Mouse (Mus musculus): ENCODE results near the gene Acsf3.
A peak's percentile ranks its signal among the peaks of the same experiment; 100 is the strongest.

Gene Acsf3

DNA sequence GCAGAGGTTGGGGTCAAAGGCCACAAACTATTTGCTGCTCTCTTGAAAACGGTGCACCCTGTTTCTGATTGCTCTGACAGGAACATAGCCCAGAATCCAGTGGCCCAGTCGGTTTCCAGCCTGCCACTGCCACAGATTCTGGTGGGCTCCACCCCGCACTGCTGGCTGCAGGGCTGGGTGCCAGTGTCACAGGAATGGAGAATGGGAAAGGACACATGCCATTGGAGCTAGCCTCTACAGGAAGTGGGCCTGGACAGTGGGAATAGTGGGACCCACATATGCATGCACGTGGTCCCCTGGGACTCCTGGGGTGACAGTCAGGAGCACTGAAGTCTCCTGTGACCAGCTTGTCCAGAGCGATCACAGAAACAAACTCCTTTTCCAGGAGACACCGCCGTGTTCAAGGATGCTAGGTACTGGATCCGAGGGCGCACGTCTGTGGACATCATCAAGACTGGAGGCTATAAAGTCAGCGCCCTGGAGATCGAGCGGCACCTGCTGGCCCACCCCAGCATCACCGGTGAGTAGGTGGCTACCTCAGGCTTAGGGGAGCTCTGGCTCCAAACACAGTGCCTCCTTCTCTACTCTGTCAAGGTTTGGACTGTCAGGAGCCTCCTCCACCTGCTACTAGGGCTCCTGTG is 37.4 kb downstream of the Acsf3 start:
- no peak for DNase-seq

DNA sequence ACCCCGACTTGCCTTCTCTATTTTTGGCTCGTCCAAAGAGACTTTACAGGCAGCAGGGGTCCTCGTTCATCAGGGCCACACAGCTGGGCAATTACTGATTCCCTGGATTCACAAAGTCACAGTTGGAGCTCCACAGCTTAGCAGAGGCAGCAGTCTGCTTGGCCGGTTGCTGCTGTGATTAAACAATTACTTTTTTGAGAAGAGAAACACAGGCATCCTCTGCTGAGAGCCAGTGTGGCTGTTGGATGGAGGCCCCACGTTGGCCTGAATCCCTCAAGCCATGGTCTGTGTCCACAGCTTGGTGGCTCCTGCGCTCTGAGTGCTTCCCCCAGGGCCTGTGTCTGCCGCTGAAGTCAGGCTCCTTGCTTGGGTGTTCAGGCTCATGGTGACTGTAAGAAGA is 39.3 kb downstream of the Acsf3 start:
- DNase-seq: no peak

DNA sequence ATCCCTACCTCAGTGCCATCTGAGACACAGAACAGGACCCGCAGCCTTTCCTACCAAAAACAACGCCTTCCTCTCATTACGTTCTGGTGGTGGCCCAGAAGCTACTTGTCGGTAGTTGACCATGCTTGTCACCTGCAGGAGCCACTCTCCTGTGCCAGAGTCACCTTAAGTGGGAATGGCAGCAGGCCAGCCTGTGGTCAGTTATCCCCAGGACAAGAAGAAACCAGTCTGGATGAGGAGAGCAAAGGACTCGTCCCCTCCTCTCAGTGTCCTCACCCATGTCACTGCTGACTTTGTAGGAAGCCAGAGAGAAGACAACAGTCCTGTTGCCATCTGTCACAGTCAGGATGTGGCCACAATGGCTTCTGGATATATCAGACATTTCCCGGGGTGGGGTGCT is 41.7 kb downstream of the Acsf3 start:
- DNase-seq: no peak

DNA sequence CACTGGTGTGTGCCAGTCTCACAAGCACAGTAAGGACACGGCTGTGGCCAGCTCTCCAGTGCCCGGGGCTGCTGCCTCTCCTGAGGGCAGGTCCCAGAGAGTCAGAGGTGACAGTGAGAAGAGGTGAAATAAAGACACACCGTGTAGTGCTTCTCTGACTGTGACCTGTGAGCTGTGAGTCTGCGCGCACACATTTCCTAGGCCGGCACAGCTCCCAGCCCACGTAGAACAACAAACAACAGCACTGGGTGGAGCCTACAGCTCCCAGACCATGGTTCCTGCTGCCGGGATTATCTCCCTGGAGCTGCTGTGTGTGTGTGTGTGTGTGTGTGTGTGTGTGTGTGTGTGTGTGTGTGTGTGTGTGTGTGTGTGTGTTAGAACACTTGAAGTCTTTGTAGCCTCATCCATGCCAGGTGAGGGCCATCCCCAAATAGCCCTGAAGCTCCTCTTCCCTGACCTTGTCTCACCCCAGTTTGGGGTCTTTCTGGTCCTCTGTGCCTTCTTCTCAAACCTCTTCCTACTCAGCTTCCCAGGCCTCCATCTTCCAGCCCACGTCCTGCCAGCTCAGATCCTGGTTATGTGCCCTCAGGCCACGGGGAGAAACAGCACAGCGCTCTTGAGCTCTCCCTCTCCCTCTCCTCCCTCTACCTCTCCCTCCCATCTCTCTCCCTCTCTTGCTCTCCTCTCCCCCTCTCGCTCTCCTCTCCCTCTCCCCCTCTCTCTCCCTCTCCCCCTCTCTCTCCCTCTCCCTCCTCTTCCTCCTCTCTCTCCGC is 42.6 kb downstream of the Acsf3 start:
- no peak for DNase-seq

DNA sequence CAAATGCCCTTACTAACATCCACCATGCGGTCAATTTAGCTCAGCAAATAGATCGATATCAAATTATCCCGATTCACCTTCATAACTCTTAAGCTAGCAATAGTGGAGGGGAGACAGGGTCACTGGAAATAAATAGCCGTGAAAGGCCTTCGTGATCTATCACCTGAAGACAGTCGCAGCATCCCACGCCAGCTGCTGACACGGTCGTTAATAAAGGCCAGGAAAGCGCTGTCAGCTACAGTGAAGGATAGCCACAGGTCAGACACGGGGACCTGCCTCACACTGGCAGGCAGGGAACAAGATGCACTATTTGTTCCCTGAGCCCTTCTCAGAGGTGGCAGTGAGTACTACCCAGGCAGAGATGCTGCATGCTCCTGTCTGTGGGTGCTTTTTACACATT is 44.5 kb downstream of the Acsf3 start:
- no peak for DNase-seq

DNA sequence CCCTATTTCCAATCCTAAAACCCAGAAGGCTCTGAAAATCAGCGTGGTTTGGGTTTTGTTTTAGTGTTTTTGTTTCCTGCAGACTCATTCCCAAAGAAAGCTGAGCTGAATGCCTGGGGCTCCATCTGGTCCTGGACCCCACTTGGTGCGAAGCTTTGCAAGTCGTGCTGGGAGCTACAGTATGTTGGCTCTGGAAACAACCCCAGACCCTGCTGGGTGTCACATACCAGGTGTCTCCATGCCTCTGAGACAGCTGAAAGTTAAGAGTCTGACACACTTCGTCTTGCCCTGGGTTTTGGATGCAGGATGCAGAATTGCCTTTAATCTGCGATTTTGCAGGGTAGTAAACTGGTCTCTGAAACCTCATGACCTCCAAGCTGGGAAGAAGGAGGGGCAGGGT is 49.3 kb downstream of the Acsf3 start:
- no peak for DNase-seq

DNA sequence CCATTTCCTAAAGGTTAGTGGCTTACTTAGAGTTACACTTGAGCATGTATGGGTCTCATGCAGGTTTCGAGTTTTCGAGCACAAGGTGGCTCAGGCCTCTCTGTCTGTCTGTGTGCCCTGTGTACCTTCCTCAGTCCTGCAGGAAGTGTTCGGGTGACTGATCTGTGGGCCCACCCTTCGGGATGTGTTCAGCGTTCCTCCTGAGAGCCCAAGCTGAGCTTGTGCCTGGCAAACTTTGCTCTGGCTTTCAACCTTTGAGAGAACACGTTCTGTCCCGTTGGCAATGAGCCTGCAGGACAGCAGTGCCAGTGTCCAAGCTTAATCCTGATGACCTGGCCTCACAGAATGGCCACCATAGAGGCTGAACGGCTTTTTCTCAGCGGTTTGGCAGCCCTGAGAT is 49.7 kb downstream of the Acsf3 start:
- no peak for DNase-seq

DNA sequence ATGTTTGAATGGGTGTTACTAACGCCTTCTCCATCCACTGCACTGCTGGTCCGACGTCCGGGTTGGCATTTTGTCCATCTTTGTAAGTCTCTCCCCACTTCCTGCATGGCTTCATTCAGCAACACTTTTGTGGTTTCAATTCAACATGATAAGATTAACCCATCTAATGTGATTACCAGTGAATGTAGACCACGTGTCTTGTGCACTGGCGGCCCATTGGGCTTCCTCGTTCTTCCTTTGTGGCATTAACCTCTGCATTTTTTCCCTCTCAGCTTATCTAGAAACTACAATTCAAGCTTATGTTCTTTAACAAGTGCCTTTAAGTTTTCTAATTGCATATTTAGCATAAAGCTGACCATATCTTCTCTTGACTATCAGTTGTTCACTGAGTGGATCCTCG is 50.1 kb downstream of the Acsf3 start:
- DNase-seq: no peak

DNA sequence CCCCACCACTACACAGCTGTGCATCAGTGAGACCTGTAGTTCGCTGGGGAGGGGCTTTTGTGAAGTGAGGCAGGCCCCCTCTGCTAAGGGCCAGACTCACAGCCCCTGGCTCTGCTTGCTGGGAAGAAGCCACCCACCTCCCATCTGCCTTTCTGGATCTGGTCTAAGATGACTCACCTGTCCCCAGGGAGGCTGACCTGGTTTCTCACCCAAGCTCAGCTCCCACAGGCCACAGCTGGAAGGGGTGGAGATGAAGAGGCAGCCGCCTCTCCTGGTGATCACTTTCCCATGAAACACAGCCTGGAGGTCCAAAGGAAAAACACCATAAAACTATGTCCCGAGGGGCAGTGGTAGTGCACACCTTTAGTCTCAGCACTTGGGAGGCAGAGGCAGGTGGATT is 54.1 kb downstream of the Acsf3 start:
- DNase-seq: no peak

DNA sequence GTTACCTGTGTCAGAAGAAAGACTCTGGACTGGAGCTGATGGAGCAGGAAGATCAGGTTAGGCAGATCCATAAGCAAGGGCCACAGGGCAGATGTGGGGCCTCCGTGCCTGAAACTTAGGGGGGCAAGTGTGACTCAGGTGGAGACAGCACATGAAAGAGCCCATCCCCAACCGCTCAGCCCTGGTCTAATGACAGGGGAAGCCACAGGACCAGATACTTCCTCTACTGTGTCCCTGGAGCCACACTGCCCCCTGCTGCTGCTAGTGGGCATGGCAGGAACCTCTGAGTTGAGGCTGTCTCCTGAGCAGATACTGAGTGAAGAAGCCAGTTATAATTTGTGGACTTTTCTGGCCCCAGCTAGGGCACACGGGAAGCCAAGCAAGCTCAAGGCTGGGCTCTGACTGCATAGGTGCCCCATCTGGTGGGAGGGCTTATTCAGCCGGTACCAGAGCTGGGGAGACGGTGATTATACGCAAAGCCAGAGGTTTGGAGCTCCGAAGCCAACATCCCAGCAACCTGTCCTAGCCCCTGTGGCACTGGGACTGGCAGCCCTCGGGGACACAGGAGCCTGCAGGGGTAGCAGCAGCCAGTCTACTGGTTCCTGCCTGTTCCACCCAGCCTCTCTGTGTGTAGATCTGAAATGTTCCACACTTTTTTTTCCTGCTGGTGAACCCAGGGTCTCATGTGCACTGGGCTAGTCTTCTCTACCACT is 55.2 kb downstream of the Acsf3 start:
- peak; percentile 94 for DNase-seq

DNA sequence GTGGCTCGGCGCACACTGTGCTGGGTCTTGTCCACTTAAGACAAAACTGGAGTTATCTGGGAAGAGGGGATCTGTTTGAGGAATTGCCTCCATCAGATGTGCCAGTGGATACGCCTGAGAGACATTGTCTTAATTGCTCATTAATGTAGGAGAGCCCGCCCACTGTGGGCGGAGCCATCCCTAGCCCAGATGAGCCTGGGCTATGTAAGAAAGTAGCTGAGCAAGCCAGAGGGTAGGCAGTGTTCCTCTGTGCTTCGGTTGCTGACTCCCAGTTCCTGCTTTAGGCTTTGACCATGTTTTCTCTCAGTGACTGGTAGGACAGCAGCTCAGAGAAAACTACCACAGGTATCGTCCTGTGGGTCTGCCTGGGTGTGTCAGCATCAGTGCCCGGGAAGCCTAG is 59.1 kb downstream of the Acsf3 start:
- DNase-seq: no peak

DNA sequence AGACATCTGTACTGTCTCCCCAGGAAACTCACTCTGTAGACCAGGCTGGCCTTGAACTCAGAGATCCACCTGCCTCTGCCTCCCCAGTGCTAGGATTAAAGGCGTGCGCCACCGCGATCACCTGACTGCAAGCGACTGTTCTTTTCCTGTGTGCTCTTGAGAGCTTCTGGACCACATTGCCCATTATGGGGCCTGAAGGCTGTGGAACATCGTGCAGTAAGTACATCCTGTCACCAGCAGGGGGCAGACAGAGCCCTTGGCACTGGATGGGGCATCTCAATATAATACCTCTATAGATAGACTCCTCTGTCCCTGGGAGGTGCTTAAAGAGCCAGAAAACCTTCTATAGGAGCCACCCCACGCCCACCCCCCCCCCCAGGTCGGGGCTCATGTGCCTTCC is 59.7 kb downstream of the Acsf3 start:
- peak; percentile 80 for DNase-seq

DNA sequence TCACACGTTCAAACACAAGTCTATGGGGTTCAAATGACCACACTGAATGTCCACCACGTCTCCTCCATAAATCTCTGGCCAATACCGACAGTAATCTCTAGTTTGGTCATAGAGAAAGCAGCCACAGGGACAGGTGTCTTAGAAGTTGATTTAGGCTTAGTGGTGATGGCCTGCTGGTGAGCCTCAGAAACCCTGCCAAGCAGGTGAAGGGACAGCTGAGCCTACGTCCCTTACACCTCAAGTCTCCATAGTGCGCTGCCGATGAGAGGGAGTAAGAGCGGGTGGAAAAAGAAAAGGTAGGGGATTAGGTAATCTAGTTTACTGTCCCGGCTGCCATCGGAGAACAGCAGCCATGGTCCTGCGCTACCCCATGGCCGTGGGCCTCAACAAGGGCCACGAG is 60.9 kb downstream of the Acsf3 start:
- DNase-seq: no peak

DNA sequence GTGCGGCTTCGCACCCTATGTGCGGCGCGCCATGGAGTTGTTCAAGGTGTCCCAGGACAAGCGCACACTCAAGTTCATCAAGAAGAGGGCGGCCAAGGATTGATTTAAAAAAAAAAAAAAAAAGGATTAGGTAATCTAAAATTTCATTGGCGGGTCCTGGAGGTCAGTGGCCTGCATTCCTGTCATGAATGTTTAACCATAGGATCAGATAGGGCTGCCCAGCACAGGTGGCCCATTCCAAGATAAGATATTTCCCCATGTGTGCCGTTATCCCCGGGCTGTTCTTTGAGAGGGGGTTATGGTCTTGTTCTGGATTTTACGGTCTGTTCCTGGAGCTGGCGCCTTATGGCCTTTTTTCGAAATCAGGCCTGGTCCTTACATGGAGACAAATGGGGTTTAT is 61.4 kb downstream of the Acsf3 start:
- no peak for DNase-seq

DNA sequence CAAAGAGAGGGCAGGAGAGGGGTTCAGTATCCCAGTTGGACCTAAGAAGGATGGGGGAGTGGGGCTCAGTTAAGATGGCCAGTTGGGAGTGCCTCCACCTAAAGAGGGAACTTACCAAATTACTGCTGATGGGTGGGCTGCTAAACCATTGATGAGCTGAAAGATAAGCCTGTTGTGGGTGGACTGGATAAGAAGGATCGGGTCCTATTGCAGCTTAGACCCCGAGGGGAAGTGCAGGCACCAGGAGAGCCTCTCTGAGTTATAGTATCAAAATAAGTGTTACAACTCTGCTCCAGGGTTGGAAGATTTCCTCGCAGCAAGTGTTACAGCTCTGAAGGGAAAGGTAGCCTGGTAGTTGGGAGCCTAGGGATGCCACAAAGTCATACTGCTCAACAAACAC is 68.9 kb downstream of the Acsf3 start:
- no peak for DNase-seq

DNA sequence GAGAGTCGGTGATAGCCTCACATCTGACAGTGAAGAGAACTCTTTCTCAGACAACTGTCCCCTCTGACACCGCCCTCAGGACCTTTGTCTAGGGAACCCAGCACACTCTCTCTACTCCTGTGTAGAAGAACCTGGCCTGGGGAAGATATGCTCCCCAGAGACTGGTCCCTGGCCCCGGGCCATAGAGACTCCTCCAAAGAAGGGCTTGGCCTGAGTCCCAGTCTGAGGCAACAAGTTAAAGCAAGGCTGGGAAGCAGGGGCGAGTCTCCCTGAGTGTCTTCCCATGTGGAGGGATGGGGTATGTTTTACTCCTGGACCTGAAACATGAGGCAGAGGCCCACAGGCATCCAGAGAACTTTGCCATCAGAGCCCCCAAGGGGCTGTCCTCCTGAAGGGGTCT is 70.4 kb downstream of the Acsf3 start:
- DNase-seq: no peak

DNA sequence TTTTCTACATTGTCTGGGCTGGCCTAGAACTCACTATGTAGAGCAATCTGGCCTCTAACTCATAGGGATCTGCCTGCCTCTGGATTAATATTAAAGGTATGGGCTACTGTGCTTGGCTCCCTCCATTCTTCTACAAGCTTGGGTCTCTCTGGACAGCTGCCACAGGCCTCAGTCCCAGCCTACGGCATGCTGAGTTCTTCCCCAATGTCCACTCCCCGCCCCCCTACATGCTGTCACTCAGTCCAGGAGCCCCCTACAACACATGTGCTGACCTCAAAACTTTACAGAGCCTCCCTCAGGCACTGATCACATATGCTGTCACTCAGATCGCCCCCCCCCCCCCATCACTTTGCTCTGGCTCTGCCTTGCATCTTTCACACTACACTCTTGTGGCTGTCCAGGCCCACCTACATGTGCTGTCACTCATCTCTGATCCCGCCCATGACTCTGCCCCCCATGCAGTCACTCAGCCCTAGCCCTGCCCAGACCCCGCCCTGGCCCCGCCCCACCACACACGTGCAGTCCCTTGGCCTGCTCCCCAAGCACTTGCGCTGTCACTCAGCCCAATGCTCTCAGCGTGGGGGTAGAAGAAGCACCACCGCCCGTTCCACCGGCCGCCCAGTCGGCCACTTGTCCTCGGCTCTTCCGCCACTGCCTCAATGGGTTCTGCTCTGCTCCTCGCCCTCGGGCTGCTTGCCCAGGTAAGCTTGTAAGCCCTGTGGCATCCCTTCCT is 72.7 kb downstream of the Acsf3 start, which contains the start of gene Cdh15:
Gene Cdh15, plus strand, starts transcription at position 138 of the 733 bp plus-strand sequence.
- peak; percentile 51 for DNase-seq

DNA sequence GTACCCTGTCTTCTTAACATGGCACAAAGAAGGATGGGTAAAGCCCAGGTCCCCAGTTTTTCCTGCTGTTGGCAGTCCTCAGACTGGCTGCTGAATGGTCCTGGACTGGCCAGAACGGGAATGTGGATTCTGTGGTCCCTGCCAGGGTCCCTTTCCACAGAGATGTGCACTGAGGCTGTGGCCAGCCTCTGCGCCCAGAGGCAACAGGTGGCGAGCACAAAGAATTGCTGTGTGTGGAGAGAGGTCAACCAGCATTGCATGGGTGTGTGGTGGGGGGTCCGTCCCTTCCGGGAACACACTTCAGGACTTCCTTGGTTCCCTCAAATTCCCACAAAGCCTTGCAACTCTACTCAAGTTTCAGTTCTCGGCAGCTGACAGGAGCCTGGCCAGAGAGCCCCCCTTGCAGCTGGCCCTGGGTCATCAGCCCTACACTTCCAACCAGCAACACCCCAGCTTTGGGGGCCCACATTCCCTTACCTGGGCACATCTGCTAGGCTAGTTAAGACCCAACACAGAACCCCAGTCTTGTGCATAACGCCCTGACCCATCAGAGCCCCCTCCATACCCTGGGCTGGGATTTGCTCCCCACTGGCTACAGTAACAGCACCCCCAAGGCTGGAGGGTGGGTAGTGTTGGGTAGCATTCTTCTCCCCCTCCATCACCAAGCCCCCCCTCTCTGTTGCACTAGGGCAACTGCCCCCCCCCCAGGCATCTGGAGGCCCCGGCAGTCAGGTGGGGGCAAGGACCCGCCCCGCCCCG is 74.0 kb downstream of the Acsf3 start:
- no peak for DNase-seq

DNA sequence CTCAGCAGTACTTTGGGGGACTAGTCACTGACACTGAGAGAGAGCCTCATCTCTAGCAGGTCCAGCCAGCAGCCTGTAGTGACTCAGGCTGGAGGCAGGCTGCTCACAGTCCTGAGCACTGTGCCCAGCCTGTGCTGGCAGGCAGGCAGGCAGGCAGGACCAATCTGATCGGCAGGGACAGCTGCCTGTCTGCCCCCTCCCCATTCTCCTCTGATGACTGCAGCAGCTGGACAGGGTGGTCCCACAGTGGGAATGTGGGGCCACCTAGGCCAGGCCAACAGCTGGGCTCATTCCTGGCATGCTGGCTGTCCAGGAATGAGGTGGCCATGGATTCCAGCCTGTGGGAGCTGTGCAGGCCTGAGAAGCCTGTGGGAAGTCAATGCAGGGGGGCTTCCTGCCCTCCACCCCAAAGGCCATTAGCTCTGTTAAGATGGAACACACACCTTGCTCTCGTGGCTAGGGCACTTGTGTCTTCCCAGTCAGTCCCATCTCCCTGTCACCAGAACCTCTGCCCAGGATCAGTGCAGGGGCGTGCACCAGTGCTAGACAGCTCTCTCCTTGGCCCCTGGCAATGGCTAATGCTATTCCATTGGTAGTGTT is 75.5 kb downstream of the Acsf3 start:
- DNase-seq: no peak

DNA sequence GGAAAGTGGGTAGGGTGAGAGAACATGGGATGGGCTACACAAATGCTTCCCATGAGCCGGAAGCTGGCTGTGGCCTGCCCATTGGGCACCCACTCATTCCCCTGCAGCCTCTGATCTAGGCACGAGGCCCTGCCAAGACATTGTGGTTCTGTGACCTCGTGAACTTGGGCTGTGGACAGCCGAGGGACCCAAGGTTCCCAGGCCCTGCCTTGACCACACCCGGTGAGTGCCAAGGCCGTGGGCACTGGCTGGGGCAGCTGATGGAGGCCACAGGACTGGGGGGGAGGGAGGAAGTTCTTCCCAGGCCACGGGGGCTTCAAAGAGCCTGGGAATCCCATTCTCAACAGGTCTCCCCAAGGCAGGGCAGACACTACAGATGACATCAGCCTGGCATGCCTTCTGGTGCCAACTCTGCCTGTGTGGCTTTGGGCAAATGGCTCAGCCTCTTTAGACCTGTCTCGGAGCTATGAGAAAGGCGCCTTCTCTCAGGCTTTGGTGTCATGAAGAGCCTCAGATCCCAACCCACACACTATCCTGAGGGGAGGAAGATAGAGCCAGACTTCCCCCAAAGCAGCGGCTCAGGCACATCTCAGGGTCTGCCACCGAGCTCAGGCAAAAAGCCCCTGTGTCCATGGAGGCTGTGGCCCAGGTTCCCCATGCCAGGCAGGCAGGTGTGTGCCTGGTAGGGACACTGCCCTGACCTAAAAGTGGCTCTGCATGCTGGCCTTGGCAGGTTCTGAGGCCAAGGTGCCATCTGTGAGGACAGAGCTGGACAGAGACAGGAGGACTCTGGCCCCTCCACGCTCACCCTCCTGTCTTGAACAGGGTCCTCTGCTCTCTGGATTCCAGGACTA is 76.6 kb downstream of the Acsf3 start:
- no peak for DNase-seq

DNA sequence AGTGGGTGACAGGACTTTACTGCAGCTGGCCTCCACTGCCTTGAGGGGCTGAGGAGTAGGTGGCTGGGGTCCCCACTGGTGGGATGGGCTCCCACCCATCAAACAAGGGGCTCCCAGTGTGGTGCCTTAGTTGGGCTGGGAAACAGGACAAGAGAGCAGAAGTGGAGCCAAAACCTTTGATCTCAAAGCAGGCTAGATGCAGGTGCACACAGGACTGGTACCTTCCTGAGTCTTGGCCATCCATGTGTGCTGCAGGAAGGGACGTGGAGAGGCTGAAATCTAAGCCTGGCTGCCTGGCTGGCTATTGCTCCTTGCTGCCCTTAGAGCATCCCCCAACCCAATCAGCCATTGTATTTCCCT is 77.2 kb downstream of the Acsf3 start:
- DNase-seq: no peak

Measured in right cerebral cortex, postnatal 14 days (tissue).